Mouse (Mus musculus): ENCODE results near the gene L1cam. TPM values are rescaled to one million over a fixed set of nuclear protein-coding genes. Genes with fewer than 3 reads are reported as not detected.

L1cam gene
- polyA plus RNA-seq, 1 experiment from 2014 or later, result 0.16 TPM

DNA sequence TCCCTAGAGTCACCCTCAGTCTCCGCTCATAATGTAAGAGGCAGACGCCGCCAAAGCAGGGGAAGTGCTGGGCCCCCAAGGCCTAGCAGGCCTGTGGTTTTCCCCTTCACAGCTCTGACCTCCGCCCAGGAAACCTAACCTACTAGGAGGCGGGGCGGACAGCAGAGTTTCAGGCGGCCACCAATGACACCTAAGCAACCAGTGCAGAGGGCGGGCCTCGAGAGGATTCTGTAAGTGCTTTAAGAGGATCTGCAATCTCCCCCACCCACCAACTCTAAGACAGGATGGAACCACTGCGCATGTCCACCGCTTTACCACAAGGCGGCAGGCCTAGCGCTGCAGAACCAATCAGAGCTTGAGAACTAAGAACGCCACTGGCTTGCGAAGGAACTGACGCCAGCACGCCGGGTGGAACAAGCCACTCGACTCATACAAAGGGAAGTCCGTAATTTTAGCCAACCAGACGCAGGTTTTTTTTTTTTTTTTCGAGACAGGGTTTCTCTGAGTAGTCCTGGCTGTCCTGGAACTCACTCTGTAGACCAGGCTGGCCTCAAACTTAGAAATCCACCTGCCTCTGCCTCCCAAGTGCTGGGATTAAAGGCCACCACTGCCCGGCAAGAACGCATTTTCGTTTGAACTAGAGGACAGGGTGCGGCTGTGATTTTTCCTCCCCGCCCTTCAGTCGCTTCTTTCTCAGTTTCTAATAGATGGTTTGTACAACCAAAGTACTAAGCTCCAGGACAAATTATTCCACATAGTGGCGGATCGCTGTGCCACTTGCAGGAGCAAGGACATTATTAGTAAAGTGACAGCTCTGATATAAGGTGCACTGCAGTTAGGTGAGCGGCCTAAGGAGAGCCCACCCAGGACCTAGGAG is 19.2 kb upstream of the L1cam start:
- 23% methylated on average over 31 of the region's 31 CpGs for WGBS (ENCODE audit: insufficient replicate concordance)
- peaks cover 32% of the 10 kb centered on the region for H3K36me3 ChIP-seq
- peak overlapping the region; percentile 82 for H3K27ac ChIP-seq
- H3K9me3 ChIP-seq (replicated peaks), result no peaks in the 10 kb centered on the region
- peak overlapping the region; percentile 63 for H3K9ac ChIP-seq
- no peaks in the 10 kb centered on the region for H3K27me3 ChIP-seq
- peak overlapping the region; percentile 47 for H3K4me3 ChIP-seq (replicated peaks)
- DNase-seq (peak; percentile 89), ATAC-seq (ENCODE audit: low read depth) (peak; percentile 96)
- peaks cover 40% of the 10 kb centered on the region for H3K4me1 ChIP-seq (replicated peaks)
- H3K4me2 ChIP-seq, result peak overlapping the region; percentile 74

DNA sequence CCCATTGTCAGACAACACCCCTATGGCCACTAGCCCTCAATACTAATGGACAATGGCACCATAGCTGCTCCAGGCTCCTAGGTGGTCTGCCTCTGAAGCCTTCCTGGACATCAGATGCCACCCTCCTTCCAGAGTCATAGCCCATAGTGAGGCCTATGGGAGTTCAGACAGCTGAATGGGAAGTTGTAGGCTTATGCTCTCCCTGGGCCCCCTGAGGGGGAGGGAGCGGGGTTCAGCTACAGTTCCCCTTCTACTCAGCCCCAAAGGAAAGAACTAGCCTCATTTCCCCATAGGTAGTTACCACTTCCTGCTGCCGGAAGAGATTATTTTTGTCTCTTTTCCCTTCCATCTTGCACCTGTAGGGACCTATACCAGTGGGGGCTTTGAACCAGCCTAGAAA is 15.7 kb upstream of the L1cam start:
- H3K4me3 ChIP-seq (replicated peaks), result peak overlapping the region; percentile 53; the same call in 1 of the 2 replicates
- no peaks in the 10 kb centered on the region for H3K9me3 ChIP-seq (replicated peaks)
- H3K27me3 ChIP-seq, result no peaks in the 10 kb centered on the region
- DNase-seq (no peak), ATAC-seq (ENCODE audit: low read depth) (no peak)
- no peaks in the 10 kb centered on the region for H3K36me3 ChIP-seq
- WGBS (ENCODE audit: insufficient replicate concordance), result 46% methylated on average over 2 of the region's 2 CpGs
- no peak overlapping the region for H3K9ac ChIP-seq
- H3K27ac ChIP-seq, result peak overlapping the region; percentile 76
- peaks cover 53% of the 10 kb centered on the region for H3K4me1 ChIP-seq (replicated peaks)
- peak overlapping the region; percentile 74 for H3K4me2 ChIP-seq

DNA sequence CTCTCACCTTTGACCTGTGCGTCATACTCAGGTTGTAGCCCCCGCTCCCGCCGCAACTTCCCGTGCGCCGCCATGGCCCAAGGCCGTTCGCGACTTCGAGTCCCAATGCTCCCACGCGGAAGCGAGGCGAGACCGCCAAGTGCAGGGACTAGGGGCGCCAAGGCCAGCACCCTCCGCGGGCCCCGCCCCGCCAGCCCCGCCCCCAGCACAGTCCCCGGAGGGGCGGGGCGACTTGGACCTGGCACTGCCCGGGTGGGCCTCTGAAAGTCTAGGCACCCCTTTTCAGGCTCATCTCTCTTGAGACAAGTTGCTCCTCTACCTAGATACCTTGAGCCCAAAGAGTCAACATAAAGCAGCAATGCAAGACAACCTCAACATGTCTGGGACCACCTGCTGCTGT is 15.3 kb upstream of the L1cam start:
- H3K27ac ChIP-seq, result peak overlapping the region; percentile 76
- no peaks in the 10 kb centered on the region for H3K9me3 ChIP-seq (replicated peaks)
- H3K9ac ChIP-seq, result peak overlapping the region; percentile 69
- ATAC-seq (ENCODE audit: low read depth), result peak; percentile 45; the same call in 1 of the 2 replicates
- H3K4me1 ChIP-seq (replicated peaks), result peaks cover 52% of the 10 kb centered on the region
- peak; percentile 39 for DNase-seq
- H3K36me3 ChIP-seq, result no peaks in the 10 kb centered on the region
- H3K27me3 ChIP-seq, result no peaks in the 10 kb centered on the region
- H3K4me2 ChIP-seq, result peak overlapping the region; percentile 74
- WGBS (ENCODE audit: insufficient replicate concordance), result 8% methylated on average over 21 of the region's 26 CpGs
- H3K4me3 ChIP-seq (replicated peaks), result peak overlapping the region; percentile 53

GRCm38 (mm10) chrX:73910451-73910850 is 14.5 kb upstream of the L1cam start:
- Histone ChIP-seq H3K4me1 (replicated peaks) (peaks cover 45% of the 10 kb centered on the region), H3K36me3 (no peaks in the 10 kb centered on the region), H3K27me3 (no peaks in the 10 kb centered on the region), H3K9ac (peak overlapping the region; percentile 69), H3K9me3 (replicated peaks) (no peaks in the 10 kb centered on the region), H3K4me2 (peak overlapping the region; percentile 74), H3K4me3 (replicated peaks) (peak overlapping the region; percentile 53), H3K27ac (peak overlapping the region; percentile 76; the same call in 1 of the 2 replicates)
- ATAC-seq (ENCODE audit: low read depth) (no peak), DNase-seq (no peak)

GRCm38 (mm10) chrX:73910049-73910448 is 14.1 kb upstream of the L1cam start:
- no peak overlapping the region; the same call in 1 of the 2 replicates for H3K27ac ChIP-seq
- H3K36me3 ChIP-seq, result peaks cover 3% of the 10 kb centered on the region; the same call in 1 of the 2 replicates
- no peak for ATAC-seq (ENCODE audit: low read depth)
- DNase-seq, result no peak
- peaks cover 44% of the 10 kb centered on the region for H3K4me1 ChIP-seq (replicated peaks)
- no peak overlapping the region for H3K9ac ChIP-seq
- peak overlapping the region; percentile 74 for H3K4me2 ChIP-seq
- H3K27me3 ChIP-seq, result no peaks in the 10 kb centered on the region
- 14% methylated on average over 1 of the region's 1 CpGs for WGBS (ENCODE audit: insufficient replicate concordance)
- no peaks in the 10 kb centered on the region for H3K9me3 ChIP-seq (replicated peaks)
- H3K4me3 ChIP-seq (replicated peaks), result 0 out of 2 replicates have a peak overlapping the region, but pooled peaks have one; percentile 53

- Histone ChIP-seq H3K4me1 (replicated peaks) (no peaks in the 10 kb centered on the region), H3K36me3 (no peaks in the 10 kb centered on the region), H3K4me2 (no peak overlapping the region), H3K9me3 (replicated peaks) (no peaks in the 10 kb centered on the region), H3K4me3 (replicated peaks) (no peak overlapping the region), H3K27ac (no peak overlapping the region), H3K9ac (no peak overlapping the region), H3K27me3 (no peaks in the 10 kb centered on the region)
- ATAC-seq (ENCODE audit: low read depth) (no peak), DNase-seq (no peak)
- 50% methylated on average over 3 of the region's 3 CpGs for WGBS (ENCODE audit: insufficient replicate concordance)
These were observed 2.1 kb upstream of the L1cam start for GRCm38 (mm10) chrX:73897959-73898358.

- Histone ChIP-seq H3K9me3 (replicated peaks) (no peaks in the 10 kb centered on the region), H3K27me3 (no peaks in the 10 kb centered on the region), H3K27ac (no peak overlapping the region), H3K9ac (no peak overlapping the region), H3K4me1 (replicated peaks) (no peaks in the 10 kb centered on the region), H3K4me3 (replicated peaks) (no peak overlapping the region), H3K36me3 (no peaks in the 10 kb centered on the region), H3K4me2 (no peak overlapping the region)
- ATAC-seq (ENCODE audit: low read depth) (no peak), DNase-seq (no peak)
- 74% methylated on average over 14 of the region's 14 CpGs for WGBS (ENCODE audit: insufficient replicate concordance)
These were observed 3.1 kb downstream of the L1cam start for GRCm38 (mm10) chrX:73892833-73893232.

GRCm38 (mm10) chrX:73891551-73892152 is 4.3 kb downstream of the L1cam start, which contains the start of gene Avpr2:
Gene Avpr2, plus strand, starts transcription at chrX:73892102.
- no peak for DNase-seq
- Histone ChIP-seq H3K4me3 (replicated peaks) (no peak within 1 kb of the TSS), H3K9ac (no peak within 1 kb of the TSS), H3K36me3 (no peaks in the 10 kb centered on the region), H3K4me1 (replicated peaks) (no peaks in the 10 kb centered on the region), H3K27me3 (no peaks in the 10 kb centered on the region), H3K9me3 (replicated peaks) (no peaks in the 10 kb centered on the region), H3K27ac (no peak within 1 kb of the TSS), H3K4me2 (no peak within 1 kb of the TSS)
- ATAC-seq (ENCODE audit: low read depth), result no peak
- WGBS (ENCODE audit: insufficient replicate concordance), result 49% methylated on average over 6 of the region's 6 CpGs

- ATAC-seq (ENCODE audit: low read depth) (no peak), DNase-seq (no peak)
- H3K27ac ChIP-seq, result no peak overlapping the region
- H3K27me3 ChIP-seq, result peaks cover 35% of the 10 kb centered on the region
- H3K4me3 ChIP-seq (replicated peaks), result no peak overlapping the region
- WGBS (ENCODE audit: insufficient replicate concordance), result 34% methylated on average over 6 of the region's 6 CpGs
- no peak overlapping the region for H3K4me2 ChIP-seq
- H3K4me1 ChIP-seq (replicated peaks), result peaks cover 5% of the 10 kb centered on the region; the same call in 1 of the 2 replicates
- no peaks in the 10 kb centered on the region for H3K36me3 ChIP-seq
- no peaks in the 10 kb centered on the region for H3K9me3 ChIP-seq (replicated peaks)
- H3K9ac ChIP-seq, result no peak overlapping the region
These were observed 14.4 kb downstream of the L1cam start for GRCm38 (mm10) chrX:73881463-73881862.

- peaks cover 5% of the 10 kb centered on the region; the same call in 1 of the 2 replicates for H3K4me1 ChIP-seq (replicated peaks)
- WGBS (ENCODE audit: insufficient replicate concordance), result 26% methylated on average over 16 of the region's 16 CpGs
- no peak overlapping the region for H3K9ac ChIP-seq
- no peaks in the 10 kb centered on the region for H3K9me3 ChIP-seq (replicated peaks)
- peak overlapping the region; percentile 37 for H3K4me3 ChIP-seq (replicated peaks)
- peak overlapping the region; percentile 50 for H3K4me2 ChIP-seq
- peaks cover 35% of the 10 kb centered on the region for H3K27me3 ChIP-seq
- no peaks in the 10 kb centered on the region for H3K36me3 ChIP-seq
- H3K27ac ChIP-seq, result no peak overlapping the region
- no peak for DNase-seq
- no peak for ATAC-seq (ENCODE audit: low read depth)
These were observed 14.9 kb downstream of the L1cam start for GRCm38 (mm10) chrX:73881036-73881427.

DNA sequence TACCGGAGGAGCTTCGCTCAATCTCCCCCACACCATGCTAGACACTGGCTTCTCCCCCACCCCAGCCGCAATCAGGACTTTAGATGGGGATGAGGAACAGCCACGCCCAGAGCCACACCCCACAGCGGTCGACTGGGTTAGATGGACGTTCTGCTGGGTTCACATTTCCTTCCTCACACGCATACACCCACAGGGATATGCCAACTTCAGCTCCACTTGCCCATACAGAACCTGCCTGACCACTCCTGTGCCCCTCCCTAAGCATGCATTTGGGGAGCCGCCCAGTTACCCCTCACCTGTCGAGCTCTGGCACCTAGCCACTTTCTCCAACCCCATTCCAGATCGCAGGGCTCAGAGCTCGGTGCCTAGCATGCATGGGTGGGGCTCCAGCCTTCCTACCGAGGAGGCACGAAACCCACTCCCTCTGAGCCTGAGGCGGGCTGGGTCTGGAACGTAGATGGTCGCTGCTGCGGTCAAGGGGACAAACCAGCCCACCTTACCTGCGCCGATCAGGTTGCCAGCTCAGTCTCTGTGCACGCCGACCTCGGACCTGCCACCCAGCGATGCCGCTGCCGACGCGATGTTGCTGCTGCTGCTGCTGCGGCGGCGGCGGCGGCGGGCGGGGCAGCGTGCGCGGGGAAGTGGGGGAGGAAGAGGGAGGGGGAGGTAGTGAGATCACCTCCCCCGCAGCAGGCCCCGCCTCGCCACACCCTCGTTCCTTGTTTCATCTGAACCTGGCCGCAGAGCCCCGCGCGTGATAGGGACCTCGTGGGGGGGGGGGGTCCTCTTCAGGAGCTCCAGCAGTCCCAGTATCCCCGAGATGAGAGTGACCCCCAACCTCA is 15.5 kb downstream of the L1cam start:
- Histone ChIP-seq H3K36me3 (no peaks in the 10 kb centered on the region), H3K9me3 (replicated peaks) (no peaks in the 10 kb centered on the region), H3K27me3 (peaks cover 35% of the 10 kb centered on the region), H3K4me2 (peak overlapping the region; percentile 50), H3K9ac (no peak overlapping the region), H3K27ac (no peak overlapping the region), H3K4me3 (replicated peaks) (peak overlapping the region; percentile 37), H3K4me1 (replicated peaks) (peaks cover 5% of the 10 kb centered on the region; the same call in 1 of the 2 replicates)
- DNase-seq, result no peak
- WGBS (ENCODE audit: insufficient replicate concordance), result 13% methylated on average over 44 of the region's 48 CpGs
- no peak for ATAC-seq (ENCODE audit: low read depth)

Data from liver, embryonic 13.5 days (tissue).